Mouse (Mus musculus): ENCODE results near the gene Odf3b.

GRCm38 (mm10) chr15:89358784-89359183 is 20.3 kb downstream of the Odf3b start:
- no peak for TF ChIP-seq CTCF (IDR thresholded peaks at IDR 0.05; ENCODE audit: insufficient read depth, low read length)
- TF ChIP-seq POLR2A (IDR thresholded peaks at IDR 0.05; ENCODE audit: borderline replicate concordance, extremely low read depth, low read depth, low read length), result no peak
